Mouse (Mus musculus) kidney, postnatal 10 days (tissue): ENCODE data around the gene Havcr2.
"Not testable (repeated sequence)": the region's sequence is repeated elsewhere in the genome, so short reads cannot be mapped to it uniquely, and the experiment has no call there.

Experiments used
- DNase-seq: peaks from one replicate; pipeline ENCODE4 v3.0.0; 2021; ENCODE audit warnings: mixed read lengths

The Havcr2 gene

GRCm38 (mm10) chr11:46454453-46455045, at the start of gene Havcr2:
Havcr2 (plus strand) TSS chr11:46454935.
- no peak for DNase-seq

GRCm38 (mm10) chr11:46404986-46405385, 49.7 kb upstream of the Havcr2 start:
- no peak for DNase-seq

DNA sequence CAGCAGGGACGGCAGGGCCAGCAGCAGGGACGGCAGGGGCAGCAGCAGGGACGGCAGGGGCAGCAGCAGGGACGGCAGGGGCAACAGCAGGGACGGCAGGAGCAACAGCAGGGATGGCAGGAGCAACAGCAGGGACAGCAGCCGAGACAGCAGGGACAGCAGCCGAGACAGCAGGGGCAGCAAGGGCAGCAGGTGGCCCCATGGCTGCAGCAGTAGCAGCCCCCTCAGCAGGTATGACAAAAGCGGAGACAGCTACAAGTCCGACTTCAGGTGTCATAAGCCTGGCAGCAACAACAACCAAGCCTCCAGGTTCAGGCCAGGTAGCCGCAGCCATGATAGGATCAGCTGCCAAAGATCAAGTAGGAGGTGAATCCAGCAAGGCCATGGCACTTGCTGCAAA, 48.0 kb upstream of the Havcr2 start:
- DNase-seq: no peak

DNA sequence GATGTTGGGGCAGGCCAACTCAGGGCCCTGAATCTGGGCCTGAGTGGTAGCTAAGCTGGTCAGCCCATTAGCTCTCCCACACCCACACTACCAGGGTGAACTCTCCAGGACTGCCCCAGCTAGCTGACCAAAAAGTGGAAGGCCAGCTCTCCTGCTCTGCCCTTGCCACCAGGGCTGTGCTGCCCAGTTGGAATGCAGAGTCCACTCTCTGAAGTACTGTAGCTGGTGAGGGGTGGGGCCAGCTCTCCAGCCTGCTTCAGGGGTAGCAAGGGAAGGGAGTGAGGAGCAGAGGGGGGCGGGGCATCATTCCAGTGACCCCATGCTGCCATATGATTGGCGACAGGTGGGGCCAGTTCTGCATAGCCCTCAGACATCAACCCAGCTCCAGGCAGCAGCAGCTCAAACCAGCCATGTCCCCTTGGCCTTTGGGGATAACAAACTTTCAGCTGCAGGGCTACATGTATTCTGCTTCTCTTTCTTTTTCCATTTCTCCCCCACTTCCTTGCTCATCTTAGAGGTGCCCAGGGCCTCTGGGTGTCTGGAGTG, 44.6 kb upstream of the Havcr2 start:
- DNase-seq: no peak

DNA sequence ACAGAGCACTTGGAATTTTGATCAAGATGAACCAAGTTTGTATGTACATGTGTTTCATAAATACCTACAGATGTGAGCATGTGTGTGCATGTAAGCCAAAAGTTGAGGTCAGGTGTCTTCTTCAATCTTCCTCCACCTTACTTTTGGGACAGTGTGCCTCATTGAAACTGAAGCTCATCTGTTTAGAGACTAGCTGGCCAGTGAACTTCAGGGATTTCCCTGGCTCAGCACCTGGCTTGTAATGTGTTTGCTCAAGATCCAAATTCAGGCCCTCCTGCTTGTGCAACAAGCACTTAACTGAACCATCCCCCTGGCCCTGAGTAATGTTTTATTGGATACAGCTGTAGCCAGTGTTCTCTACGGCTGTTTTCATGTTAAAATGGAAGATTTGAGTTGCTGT, 36.3 kb upstream of the Havcr2 start:
- no peak for DNase-seq

DNA sequence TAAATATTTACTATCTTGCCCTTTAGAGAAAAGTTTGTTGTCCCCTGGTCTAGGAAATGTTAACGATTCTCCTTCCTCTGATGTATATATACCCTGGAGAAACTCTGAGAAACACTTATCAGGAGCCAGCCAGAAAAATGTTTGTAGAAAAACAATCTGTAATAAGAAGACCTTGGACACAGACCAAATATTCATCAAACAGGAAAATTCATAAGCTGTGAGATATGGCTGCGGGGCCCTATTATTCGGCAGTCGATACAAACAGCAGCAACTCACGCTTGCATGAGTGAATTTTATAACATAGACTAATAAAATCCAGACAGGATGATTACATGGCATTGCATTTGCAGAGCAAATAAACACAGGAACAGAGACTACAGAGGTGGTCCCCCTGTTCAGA, 35.9 kb upstream of the Havcr2 start:
- DNase-seq: no peak

- no peak for DNase-seq
Observed at GRCm38 (mm10) chr11:46421086-46421888, 33.4 kb upstream of the Havcr2 start.

DNA sequence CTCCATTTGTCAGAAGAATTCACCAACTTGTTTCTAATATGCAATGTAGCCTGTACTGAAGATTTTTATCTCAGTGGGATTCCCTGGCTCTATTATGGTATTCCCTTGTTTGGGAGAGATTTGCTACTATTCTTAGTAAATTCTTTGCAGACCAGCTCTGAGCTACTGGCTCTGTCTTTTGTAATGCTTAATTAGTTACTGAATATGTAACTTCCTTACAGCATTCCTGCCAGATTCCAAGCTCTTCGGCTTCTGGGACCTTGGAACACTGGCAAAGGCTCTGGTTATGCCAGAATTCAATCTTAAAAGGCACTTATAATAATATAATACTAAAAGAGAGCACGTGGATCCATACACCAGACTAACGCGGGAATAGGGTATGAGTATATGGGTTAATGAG, 26.6 kb upstream of the Havcr2 start:
- DNase-seq: not testable (repeated sequence)

DNA sequence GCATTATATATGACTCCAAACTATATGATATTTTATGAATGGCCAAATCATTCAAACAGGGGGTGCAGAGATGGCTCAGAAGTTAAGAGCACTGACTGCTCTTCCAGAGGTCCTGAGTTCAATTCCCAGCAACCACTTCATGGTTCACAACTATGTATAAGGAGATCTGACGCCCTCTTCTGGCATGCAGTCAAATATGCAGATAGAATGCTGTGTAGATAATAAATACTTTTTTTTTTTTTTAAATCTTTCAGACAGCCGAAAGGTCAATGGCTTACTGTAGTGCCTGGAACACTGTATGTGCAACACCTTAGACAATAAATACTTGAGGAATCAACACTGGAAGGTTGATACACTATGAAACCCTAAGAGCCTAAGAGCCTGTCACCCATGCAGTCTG, 24.6 kb upstream of the Havcr2 start:
- no peak for DNase-seq

- DNase-seq: peak; percentile 86
Observed at GRCm38 (mm10) chr11:46431129-46431528, 23.6 kb upstream of the Havcr2 start.

- DNase-seq: no peak
Observed at GRCm38 (mm10) chr11:46435363-46435762, 19.4 kb upstream of the Havcr2 start.

GRCm38 (mm10) chr11:46436760-46437458, 17.8 kb upstream of the Havcr2 start, which contains the start of gene Med7:
Med7 (plus strand) TSS chr11:46436925.
- DNase-seq: peak; percentile 96

DNA sequence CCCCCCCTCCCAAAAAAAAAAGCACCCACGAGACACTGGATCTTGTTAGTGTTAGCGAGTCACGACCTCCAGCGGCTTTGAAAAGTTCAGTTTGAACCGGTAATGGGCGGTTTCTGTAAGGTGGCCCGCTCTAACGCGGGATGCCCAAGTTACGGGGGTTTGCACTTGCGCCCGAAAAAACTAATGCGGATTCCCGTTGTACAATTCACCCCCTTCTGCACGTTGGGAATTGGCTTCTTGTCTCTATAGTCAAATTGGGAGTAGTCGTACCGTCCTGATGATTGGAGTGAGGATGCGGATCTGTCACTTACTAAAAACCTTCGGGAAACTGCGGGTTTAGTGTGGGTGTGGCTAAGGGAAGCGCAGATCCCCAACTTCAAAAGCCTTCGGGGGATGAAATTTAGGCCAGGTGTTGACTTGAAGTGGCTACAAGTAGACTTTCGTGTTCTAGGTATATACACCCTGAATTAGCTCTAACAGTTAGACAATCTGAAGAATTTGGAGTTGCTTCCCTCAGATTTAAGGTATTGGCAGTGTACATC, 17.2 kb upstream of the Havcr2 start:
- no peak for DNase-seq

DNA sequence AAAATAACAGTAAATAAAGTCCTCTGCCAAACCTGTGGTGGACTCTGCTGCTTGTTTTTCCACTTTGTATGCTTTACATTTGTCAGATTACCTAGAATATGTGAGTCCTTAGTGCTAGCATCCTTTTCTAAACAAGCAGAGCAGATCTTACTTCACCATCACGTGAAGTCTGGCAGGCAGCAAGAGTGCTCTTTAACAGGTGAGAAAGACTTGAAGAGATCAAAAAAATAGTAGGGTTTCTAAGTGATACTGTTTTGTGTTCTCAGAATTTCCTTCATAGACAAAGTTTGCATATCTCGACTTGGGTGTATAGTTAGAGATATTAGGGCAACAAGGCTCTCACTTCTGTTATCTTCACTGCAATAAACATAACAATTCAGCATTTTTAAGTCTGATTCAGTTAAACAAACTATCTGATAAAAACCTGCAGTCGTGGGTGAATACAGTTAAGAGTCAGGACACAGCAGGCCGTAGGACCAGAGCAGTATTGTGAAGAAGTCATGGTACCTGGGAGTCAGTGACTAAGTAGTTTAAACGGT, 15.7 kb upstream of the Havcr2 start:
- DNase-seq: no peak

DNA sequence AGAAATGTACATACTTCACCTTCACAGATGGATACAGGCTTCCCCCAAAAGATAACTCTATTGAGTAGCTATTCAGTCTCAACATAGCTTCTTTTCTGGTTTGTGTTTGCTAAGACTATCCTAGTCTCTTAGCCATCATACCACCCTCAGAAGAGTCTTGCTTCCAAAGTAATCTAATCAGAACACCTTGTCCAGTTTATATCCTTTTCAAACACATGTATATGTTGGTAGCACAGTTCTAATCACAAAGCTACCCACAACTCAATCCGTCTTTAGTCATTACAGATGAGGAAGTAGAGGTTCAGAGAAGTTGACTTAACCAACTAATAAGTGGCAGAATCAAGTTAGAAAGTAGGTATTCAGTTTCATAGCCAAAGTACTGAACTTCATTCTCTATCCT, 13.0 kb upstream of the Havcr2 start:
- DNase-seq: no peak

DNA sequence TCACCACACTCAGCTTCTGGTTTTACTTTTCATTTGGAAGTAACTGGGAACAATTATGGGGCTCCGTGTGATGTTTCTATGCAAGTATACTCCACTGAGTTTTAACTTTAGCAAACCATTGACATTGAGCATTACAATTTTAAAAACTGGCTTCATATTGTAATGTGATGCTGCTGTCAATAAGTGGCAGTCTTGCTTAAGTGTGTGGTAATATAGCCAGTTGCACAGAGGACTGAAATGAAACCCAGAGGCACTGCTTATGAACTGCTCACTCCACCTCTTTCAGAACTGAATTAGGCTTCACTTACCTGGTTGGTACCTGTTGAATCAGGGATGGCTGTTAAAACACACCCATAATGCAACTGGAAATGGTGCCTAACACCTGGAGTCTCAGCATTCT, 11.6 kb upstream of the Havcr2 start:
- DNase-seq: no peak

DNA sequence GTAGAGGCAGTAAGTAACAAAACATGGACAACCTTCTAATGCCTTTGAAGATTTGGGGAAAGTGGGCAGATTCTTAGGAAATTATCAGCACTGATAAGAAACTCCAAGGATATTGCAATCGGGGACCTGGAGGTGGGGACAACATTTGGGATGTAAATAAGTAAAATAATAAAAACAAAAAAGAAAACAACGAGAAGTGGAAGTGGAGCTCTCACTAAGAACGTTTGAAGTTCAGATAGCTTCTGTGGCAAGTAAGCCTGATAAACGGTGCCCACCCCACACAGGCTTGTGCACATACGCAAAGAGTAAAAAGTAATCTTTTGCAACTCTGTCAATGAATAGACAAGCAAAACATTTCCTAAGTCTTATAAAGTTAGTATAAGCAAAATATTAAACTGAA, 10.8 kb upstream of the Havcr2 start:
- no peak for DNase-seq

GRCm38 (mm10) chr11:46446150-46446549, 8.6 kb upstream of the Havcr2 start:
- no peak for DNase-seq

- DNase-seq: no peak
Observed at GRCm38 (mm10) chr11:46447644-46448484, 6.9 kb upstream of the Havcr2 start.

GRCm38 (mm10) chr11:46449461-46450080, 5.2 kb upstream of the Havcr2 start:
- DNase-seq: no peak

DNA sequence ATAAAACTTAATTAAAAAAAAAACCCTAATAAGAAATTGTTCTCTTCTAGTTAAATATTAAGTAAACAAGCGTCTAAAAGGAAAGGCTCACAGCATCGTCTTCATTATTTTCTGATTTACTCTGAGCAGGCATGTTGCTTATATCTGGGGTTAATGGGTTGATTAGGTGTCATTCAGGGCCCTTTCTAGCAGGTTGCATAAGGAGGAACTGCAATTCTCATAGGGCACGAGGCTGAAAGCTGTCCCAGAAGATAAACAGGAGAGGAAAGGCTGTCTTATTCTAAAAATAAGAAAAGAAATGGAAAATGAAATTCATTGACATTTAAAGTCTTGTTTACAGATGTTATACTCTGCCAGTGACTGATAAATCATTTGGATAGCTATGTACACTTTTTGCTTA, 5.2 kb downstream of the Havcr2 start:
- no peak for DNase-seq

GRCm38 (mm10) chr11:46461362-46461761, 6.6 kb downstream of the Havcr2 start:
- DNase-seq: no peak
